Mouse (Mus musculus) kidney, embryonic 15.5 days (tissue): ENCODE results near the gene Insm2. TPM values are rescaled to one million over a fixed set of nuclear protein-coding genes. Genes with fewer than 3 reads are reported as not detected.
"Not testable (repeated sequence)": the region's sequence is repeated elsewhere in the genome, so short reads cannot be mapped to it uniquely, and the experiment has no call there.

Experiments used
- ATAC-seq: fragments of 200-750 bp; cut with Nextera tagmentation; replicated peaks from 2 replicates; pipeline ENCODE4 v1.8.0; 2017; ENCODE audit warnings: moderate TSS enrichment; ENCODE audit not compliant: low FRiP score
- H3K27ac ChIP-seq: fragments of 300-500 bp; sonication (generic); 2 replicates; pipeline ENCODE4 v1.5.1; 2015; ENCODE audit warnings: mild to moderate bottlenecking, inconsistent platforms
- H3K27me3 ChIP-seq: fragments of 300-500 bp; sonication (generic); 2 replicates; pipeline ENCODE4 v1.6.1; 2015; ENCODE audit warnings: inconsistent platforms
- H3K36me3 ChIP-seq: fragments of 300-500 bp; sonication (generic); 2 replicates; pipeline ENCODE4 v1.6.1; 2015; ENCODE audit warnings: inconsistent platforms
- H3K4me1 ChIP-seq: fragments of 300-500 bp; sonication (generic); 2 replicates; pipeline ENCODE4 v1.6.1; 2015; ENCODE audit warnings: inconsistent platforms
- H3K4me2 ChIP-seq: fragments of 300-500 bp; sonication (generic); 2 replicates; pipeline ENCODE4 v1.6.1; 2015; ENCODE audit warnings: moderate library complexity, mild to moderate bottlenecking, inconsistent platforms
- H3K4me3 ChIP-seq: fragments of 300-500 bp; sonication (generic); replicated peaks from 2 replicates; pipeline ENCODE4 v1.5.1; 2015; ENCODE audit warnings: mild to moderate bottlenecking, inconsistent platforms
- H3K9ac ChIP-seq: fragments of 300-500 bp; sonication (generic); 2 replicates; pipeline ENCODE4 v1.6.1; 2015; ENCODE audit warnings: mild to moderate bottlenecking, inconsistent platforms
- H3K9me3 ChIP-seq: fragments of 300-500 bp; sonication (generic); replicated peaks from 2 replicates; pipeline ENCODE4 v1.6.1; 2016; ENCODE audit warnings: inconsistent platforms
- WGBS: fragments of 180-500 bp; shearing (Covaris S2); methylation state at CpG from one replicate; pipeline ENCODE4 v1.1.7; 2015; ENCODE audit warnings: mixed read lengths; 5-methylcytosine and 5-hydroxymethylcytosine counted together
- polyA plus RNA-seq: library from polyadenylated mRNA; unstranded; fragments of >200 nt; fragmentation: Nextera tagmentation; extraction: Ambion mirVana; gene quantifications from 2 replicates; pipeline ENCODE4 v1.2.1, GENCODE M21; 2015

Insm2 gene
- polyA plus RNA-seq, 1 experiment from 2014 or later = 1.6 TPM

DNA sequence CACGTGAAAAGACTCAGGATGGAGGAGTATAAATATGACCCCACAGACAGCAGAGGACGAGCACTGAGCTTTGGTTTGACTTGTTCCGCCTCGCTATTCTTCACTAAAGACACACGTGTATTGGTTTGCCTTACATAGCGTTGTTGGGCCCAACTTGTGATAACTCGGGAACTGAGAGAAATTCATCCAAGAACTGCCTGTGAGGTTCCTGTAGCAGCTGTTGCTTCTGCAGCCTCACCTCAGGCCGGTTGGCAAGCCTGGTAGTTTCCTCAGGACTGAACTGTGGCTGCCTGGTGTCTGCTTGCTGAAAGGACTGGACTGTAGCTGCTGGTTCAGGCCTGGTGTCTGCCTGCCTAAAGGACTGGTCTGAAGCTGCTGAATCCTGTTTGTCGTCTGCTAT is 28.6 kb upstream of the Insm2 start:
- Histone ChIP-seq H3K9ac (no peak overlapping the region), H3K4me2 (no peak overlapping the region), H3K4me1 (no peaks in the 10 kb centered on the region), H3K9me3 (no peaks in the 10 kb centered on the region; the same call in 1 of the 2 replicates), H3K27me3 (no peaks in the 10 kb centered on the region), H3K27ac (no peak overlapping the region), H3K36me3 (no peaks in the 10 kb centered on the region), H3K4me3 (no peak overlapping the region)
- ATAC-seq = no peak
- WGBS = 90% methylated on average over 9 of the region's 9 CpGs

DNA sequence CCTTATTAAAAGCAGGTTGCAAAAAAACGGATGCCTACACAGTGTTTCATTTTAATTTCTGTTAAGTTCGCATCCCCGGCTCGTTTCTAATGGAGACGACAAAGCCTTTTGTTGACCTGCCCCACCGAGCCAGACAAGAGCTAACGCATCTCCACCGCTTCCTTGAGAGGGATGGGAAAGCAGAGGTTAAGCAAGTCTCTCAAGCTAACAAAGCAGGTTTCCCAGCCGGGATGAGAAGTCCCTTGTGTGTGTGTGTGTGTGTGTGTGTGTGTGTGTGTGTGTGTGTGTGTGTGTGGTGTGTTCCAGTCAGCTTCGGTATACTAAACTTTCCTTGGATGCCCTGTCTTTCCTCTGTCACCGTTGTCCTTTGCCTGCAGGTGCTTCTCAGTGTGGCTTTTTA is 28.0 kb upstream of the Insm2 start:
- no peak overlapping the region for H3K9ac ChIP-seq
- H3K4me3 ChIP-seq = no peak overlapping the region
- ATAC-seq = no peak
- H3K27ac ChIP-seq = no peak overlapping the region
- H3K27me3 ChIP-seq = no peaks in the 10 kb centered on the region
- WGBS = 87% methylated on average over 11 of the region's 11 CpGs
- no peaks in the 10 kb centered on the region; the same call in 1 of the 2 replicates for H3K9me3 ChIP-seq
- no peak overlapping the region for H3K4me2 ChIP-seq
- no peaks in the 10 kb centered on the region for H3K4me1 ChIP-seq
- H3K36me3 ChIP-seq = no peaks in the 10 kb centered on the region

DNA sequence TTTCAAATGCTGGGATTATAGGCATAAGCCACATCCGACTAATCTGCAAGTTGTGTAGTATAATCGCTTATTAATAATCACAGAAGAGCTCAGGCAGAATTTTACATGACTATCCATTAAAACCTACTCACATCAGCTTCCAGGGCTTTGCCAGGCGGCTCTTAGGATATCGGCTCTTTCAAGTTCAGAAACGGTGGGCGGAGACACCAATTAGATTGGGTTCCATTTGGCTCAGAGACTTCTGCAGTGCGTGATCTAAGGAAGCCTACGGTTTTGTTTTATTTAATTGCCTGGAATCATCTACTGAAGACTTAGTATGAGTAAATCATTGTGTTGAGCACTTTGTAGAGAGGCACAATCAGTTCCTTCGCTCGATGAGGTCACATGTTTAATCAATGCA is 27.6 kb upstream of the Insm2 start:
- 71% methylated on average over 10 of the region's 10 CpGs for WGBS
- no peak overlapping the region for H3K27ac ChIP-seq
- no peaks in the 10 kb centered on the region; the same call in 1 of the 2 replicates for H3K9me3 ChIP-seq
- H3K4me2 ChIP-seq = no peak overlapping the region
- H3K4me1 ChIP-seq = no peaks in the 10 kb centered on the region
- H3K27me3 ChIP-seq = no peaks in the 10 kb centered on the region
- H3K9ac ChIP-seq = no peak overlapping the region
- no peak overlapping the region for H3K4me3 ChIP-seq
- no peak for ATAC-seq
- H3K36me3 ChIP-seq = no peaks in the 10 kb centered on the region

DNA sequence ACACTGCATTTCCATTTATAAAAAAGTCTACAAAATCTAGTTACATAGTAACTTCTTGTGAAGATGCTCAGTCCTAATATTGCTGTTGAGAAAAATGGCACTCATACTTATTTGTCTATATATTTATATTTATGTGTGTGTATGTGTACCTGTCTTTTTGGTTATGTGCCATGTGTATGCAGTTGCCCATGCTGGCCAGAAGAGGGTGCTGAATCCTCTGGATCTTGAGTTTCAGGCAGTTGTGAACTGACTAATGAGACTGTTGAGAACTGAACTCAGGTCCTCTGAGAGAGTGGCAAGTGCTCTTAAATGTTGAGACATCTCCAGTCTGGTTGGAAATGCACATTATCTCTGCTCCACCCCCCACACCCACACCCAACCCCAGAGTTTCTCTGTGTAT is 26.1 kb upstream of the Insm2 start:
- no peak overlapping the region for H3K4me3 ChIP-seq
- no peaks in the 10 kb centered on the region; the same call in 1 of the 2 replicates for H3K9me3 ChIP-seq
- no peaks in the 10 kb centered on the region for H3K36me3 ChIP-seq
- no peak overlapping the region for H3K27ac ChIP-seq
- ATAC-seq = no peak
- no peaks in the 10 kb centered on the region for H3K4me1 ChIP-seq
- no peaks in the 10 kb centered on the region for H3K27me3 ChIP-seq
- no peak overlapping the region for H3K9ac ChIP-seq
- H3K4me2 ChIP-seq = no peak overlapping the region

DNA sequence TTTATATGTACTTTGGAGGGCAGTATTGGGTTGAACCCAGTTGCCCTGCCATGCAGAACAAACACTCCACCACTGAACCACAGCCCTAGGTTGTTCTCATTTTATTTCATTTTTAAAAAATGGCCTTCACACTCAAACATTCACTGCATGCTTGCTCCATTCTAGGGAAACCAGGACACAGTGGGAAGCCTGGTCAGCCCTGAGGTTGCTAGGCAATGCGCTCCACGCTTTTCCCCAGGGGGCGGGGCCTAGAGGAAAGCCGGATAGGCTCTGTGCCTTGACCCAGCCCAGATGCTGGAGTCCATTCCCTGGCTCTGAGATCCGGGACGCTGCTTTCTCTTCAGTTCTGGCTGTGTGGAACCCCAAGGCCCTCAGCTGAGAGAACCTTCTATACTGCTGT is 25.4 kb upstream of the Insm2 start:
- Histone ChIP-seq H3K27ac (no peak overlapping the region), H3K27me3 (0 out of 2 replicates have a peak, but pooled peaks cover 3% of the 10 kb centered on the region), H3K9me3 (no peaks in the 10 kb centered on the region; the same call in 1 of the 2 replicates), H3K36me3 (no peaks in the 10 kb centered on the region), H3K4me2 (no peak overlapping the region), H3K4me3 (no peak overlapping the region), H3K9ac (no peak overlapping the region), H3K4me1 (no peaks in the 10 kb centered on the region)
- ATAC-seq = peak; percentile 67; the same call in 1 of the 2 replicates
- WGBS = 11% methylated on average over 6 of the region's 6 CpGs

DNA sequence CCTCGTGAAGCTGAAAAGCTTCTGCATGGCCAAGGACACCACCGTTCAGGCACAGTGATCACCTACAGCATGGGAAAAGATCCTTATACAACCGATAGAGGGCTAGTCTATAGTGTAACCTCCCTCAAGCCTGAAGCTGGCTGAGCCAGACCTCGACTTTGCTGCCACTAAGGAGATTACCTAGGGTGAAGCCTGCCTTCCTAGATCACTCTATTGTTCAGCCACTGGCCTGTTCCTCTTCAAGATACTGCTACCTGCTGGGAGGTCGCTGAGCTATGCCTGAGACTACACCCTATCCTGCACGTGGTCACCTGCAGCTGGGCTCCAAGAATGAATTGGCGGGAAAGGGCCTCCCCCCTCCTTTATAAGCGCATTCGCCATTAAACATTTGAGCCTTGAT is 12.3 kb upstream of the Insm2 start:
- H3K36me3 ChIP-seq, H3K4me3 ChIP-seq, H3K9me3 ChIP-seq, H3K27ac ChIP-seq, H3K27me3 ChIP-seq, H3K4me2 ChIP-seq, H3K4me1 ChIP-seq, H3K9ac ChIP-seq, ATAC-seq: not testable (repeated sequence)
- WGBS = 63% methylated on average over 9 of the region's 9 CpGs

DNA sequence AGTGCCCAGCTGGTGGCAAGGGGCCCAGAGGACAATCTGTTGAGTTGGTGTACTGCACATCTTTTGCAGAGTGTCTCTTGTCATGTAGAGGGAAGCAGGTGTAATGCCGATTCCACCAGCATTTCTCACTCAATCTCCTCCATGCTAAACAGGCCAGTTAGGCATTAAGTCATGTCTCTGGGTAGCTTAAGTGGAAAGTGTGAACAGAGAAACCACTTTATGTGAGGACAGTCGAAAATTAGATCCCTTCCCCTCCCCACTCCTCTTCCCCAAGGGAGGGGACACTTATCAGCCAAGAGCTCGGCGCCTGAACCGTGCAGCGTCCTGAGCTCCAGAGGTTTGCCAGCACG is 715 bp upstream of the Insm2 start:
- Histone ChIP-seq H3K9me3 (no peaks in the 10 kb centered on the region), H3K36me3 (no peaks in the 10 kb centered on the region), H3K27ac (no peak overlapping the region), H3K9ac (no peak overlapping the region), H3K4me1 (peaks cover 23% of the 10 kb centered on the region), H3K4me3 (peak overlapping the region; percentile 49), H3K27me3 (peaks cover 70% of the 10 kb centered on the region), H3K4me2 (peak overlapping the region; percentile 89)
- ATAC-seq = no peak
- WGBS = 9% methylated on average over 7 of the region's 7 CpGs

DNA sequence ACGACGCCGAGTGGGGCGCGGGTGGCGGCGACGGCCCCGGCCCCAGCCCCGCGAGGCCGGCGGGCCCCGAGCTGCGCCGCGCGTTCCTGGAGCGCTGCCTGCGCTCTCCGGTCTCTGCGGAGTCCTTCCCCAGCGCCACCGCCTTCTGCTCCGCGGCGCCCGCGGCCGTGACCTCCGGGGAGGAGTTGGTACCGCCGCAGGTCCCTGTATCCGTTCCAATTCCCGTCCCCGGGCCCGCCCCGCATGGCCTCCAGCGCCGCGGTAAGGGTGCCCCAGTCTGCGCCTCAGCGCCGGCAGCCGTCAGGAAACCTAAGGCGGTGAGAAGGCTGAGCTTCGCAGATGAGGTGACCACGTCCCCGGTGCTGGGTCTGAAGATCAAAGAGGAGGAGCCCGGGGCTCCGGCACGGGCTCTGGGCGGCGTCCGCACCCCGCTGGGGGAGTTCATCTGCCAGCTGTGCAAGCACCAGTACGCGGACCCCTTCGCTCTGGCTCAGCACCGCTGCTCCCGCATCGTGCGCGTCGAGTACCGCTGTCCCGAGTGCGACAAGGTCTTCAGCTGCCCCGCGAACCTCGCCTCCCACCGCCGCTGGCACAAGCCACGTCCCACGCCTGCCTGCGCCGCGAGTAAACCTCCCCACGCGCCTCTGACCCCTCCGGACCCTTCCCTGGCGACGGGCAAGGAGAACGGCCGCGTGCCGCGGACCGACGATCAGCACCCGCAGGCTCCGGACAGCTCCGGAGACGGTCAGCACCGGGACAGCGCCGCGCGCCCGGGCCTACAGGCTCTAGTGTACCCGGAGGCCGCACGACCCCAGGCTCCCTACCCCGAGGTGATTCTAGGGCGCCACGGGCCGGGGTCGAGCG is 644 bp downstream of the Insm2 start:
- no peak overlapping the region for H3K27ac ChIP-seq
- no peak overlapping the region for H3K9ac ChIP-seq
- no peaks in the 10 kb centered on the region for H3K36me3 ChIP-seq
- H3K4me2 ChIP-seq = peak overlapping the region; percentile 89
- ATAC-seq = peak; percentile 92
- H3K27me3 ChIP-seq = peaks cover 63% of the 10 kb centered on the region
- no peaks in the 10 kb centered on the region for H3K9me3 ChIP-seq
- WGBS = under 1% methylated on average over 108 of the region's 109 CpGs
- H3K4me3 ChIP-seq = peak overlapping the region; percentile 49
- H3K4me1 ChIP-seq = peaks cover 23% of the 10 kb centered on the region

DNA sequence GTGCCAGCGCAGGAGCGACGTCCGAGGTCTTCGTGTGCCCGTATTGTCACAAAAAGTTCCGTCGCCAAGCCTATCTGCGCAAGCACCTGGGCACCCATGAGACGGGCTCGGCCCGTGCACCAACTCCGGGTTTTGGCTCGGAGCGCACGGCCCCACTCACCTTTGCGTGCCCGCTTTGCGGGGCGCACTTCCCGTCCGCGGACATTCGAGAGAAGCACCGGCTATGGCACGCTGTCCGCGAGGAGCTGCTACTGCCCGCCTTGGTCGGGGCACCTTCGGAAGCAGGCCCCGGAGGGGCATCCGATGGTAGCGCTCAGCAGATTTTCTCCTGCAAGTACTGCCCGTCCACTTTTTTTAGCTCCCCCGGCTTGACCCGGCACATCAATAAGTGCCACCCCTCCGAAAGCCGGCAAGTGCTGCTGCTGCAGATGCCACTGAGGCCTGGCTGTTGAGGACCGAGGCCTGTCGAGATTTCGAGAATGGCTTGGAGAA is 1.3 kb downstream of the Insm2 start:
- H3K27ac ChIP-seq = no peak overlapping the region
- peak; percentile 49 for ATAC-seq
- peak overlapping the region; percentile 49 for H3K4me3 ChIP-seq
- no peaks in the 10 kb centered on the region for H3K36me3 ChIP-seq
- WGBS = 3% methylated on average over 42 of the region's 42 CpGs
- peak overlapping the region; percentile 89 for H3K4me2 ChIP-seq
- H3K4me1 ChIP-seq = peaks cover 23% of the 10 kb centered on the region
- H3K9me3 ChIP-seq = no peaks in the 10 kb centered on the region
- no peak overlapping the region for H3K9ac ChIP-seq
- peaks cover 63% of the 10 kb centered on the region for H3K27me3 ChIP-seq

DNA sequence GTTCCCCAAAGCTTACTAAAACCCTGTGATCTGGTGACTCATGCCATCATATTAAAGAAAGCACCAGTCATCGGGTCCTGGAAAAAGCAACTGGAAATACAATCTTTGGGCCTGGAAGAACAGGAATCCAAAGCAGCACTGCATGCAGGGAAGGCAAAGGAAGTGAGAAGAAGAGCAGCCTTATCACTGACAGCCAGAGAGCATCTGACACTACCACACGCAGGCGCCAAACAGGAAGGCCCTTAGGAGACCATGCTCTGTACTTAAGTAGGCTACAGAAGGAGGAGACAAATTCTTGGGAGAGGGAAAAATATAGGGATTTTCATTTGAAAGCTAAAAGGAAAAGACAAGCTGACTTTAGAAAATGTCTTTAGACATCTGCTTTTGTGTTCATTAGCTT is 5.2 kb downstream of the Insm2 start:
- H3K4me1 ChIP-seq = peaks cover 16% of the 10 kb centered on the region
- H3K9me3 ChIP-seq = no peaks in the 10 kb centered on the region
- no peak overlapping the region for H3K4me3 ChIP-seq
- no peak overlapping the region for H3K27ac ChIP-seq
- WGBS = 72% methylated on average over 3 of the region's 3 CpGs
- H3K4me2 ChIP-seq = no peak overlapping the region
- H3K27me3 ChIP-seq = peaks cover 28% of the 10 kb centered on the region
- H3K9ac ChIP-seq = no peak overlapping the region
- no peak for ATAC-seq
- H3K36me3 ChIP-seq = no peaks in the 10 kb centered on the region

DNA sequence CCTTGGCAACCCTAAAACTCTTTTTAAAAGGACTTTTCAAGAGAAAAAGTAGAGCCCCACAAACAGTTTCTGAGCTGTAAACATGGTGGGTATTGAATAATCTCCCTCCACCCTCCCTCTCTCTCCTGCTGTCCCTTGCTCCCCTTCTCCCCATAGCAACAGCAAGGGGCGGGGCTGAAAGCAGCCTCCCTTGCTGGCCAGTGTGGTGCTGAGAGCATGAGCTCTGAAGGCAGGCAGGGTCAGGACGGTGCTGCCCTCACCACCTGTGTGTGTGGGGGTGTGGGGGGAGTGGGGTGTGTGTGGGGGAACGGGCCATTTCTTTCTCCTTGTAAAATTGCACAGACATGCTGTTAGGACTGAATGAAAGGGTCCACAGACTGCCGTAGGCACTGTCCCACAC is 8.7 kb downstream of the Insm2 start:
- H3K9me3 ChIP-seq = no peaks in the 10 kb centered on the region
- H3K27me3 ChIP-seq = no peaks in the 10 kb centered on the region
- 29% methylated on average over 4 of the region's 4 CpGs for WGBS
- no peak overlapping the region for H3K4me2 ChIP-seq
- H3K4me1 ChIP-seq = peaks cover 3% of the 10 kb centered on the region
- H3K9ac ChIP-seq = no peak overlapping the region
- H3K27ac ChIP-seq = no peak overlapping the region
- 0 out of 2 replicates have a peak, but pooled peaks have one; percentile 58 for ATAC-seq
- no peak overlapping the region for H3K4me3 ChIP-seq
- H3K36me3 ChIP-seq = no peaks in the 10 kb centered on the region

DNA sequence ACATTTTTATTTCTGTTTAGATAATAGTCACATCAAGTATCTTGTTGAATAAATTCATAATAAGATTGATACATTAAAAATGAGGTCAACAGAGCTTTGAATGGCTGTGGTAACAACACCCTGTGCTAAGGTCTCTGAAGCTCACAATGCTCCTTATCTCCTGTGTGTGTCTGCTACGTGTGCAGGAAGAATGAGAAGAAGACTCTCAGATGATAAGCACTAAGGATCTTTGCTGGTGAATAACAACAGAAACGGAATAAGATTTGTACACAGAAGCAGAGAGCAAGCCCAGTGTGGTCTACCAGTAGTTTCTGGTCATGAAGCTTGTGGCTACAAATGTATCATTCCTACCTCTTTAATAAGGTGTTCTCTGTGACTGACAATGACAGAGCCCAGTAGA is 11.6 kb downstream of the Insm2 start:
- no peaks in the 10 kb centered on the region for H3K27me3 ChIP-seq
- H3K4me1 ChIP-seq = peaks cover 3% of the 10 kb centered on the region
- no peak overlapping the region for H3K4me2 ChIP-seq
- no peak overlapping the region for H3K27ac ChIP-seq
- H3K36me3 ChIP-seq = no peaks in the 10 kb centered on the region
- ATAC-seq = no peak
- H3K4me3 ChIP-seq = no peak overlapping the region
- 75% methylated on average over 2 of the region's 2 CpGs for WGBS
- no peaks in the 10 kb centered on the region for H3K9me3 ChIP-seq
- no peak overlapping the region for H3K9ac ChIP-seq
